Mouse (Mus musculus) splenic B cell, adult 2 months (primary cell): ENCODE data around the gene E330017A01Rik.

Source experiments
- DNase-seq: peaks from one replicate; pipeline ENCODE4 v3.0.0-alpha.2; 2011; ENCODE audit warnings: low read depth, low spot score
- H3K27me3 ChIP-seq: 2 replicates; pipeline ENCODE4 v1.6.1; 2012; ENCODE audit warnings: mild to moderate bottlenecking, low read length, moderate library complexity, mixed read lengths; ENCODE audit not compliant: control insufficient read depth, poor library complexity, insufficient read depth, severe bottlenecking
- H3K36me3 ChIP-seq: 2 replicates; pipeline ENCODE4 v1.6.1; 2012; ENCODE audit warnings: mild to moderate bottlenecking, low read length, moderate library complexity, mixed read lengths; ENCODE audit not compliant: control insufficient read depth, poor library complexity, insufficient read depth, severe bottlenecking

The E330017A01Rik gene

GRCm38 (mm10) chr16:58635866-58636265 is 2.7 kb downstream of the E330017A01Rik start:
- DNase-seq: no peak
- Histone ChIP-seq H3K27me3 (no peaks in the 10 kb centered on the region), H3K36me3 (no peaks in the 10 kb centered on the region)

DNA sequence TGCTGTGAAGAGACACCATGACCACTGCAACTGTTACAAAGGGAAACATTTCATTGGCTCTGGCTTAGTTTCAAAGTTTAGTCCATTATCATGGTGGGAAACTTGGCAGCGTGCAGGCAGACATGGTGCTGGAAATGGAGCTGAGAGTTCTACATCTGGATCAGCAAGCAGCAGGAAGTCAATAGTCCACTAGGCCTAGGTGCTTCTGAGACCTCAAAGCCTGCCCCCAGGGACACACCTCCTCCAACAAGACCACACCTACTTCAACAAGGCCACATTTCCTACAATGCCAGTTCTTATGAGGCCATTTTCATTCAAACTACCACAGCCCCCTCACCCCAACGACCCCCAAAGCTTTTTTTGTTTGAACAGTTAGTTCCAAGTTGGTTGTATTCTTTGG is 8.8 kb downstream of the E330017A01Rik start:
- Histone ChIP-seq H3K27me3 (no peaks in the 10 kb centered on the region), H3K36me3 (no peaks in the 10 kb centered on the region)
- DNase-seq: no peak

DNA sequence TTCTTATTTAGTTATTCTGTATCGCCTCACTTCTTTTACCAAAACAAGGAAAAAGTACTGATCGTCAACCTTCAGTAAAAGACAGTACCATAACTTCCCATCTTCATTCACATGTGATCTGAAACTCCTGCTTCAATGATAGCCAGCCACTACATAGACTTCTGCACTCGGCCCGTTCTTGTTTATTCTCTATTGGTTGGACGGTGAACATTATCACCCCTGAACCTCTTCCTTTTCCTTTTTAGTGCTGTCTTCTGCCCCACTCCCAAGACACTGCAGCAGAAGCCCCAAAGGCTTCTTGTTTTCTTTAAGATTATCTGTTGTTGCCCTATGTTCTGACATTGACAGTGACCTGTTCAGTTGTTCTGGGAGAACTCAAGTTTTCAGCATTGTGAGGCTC is 9.6 kb downstream of the E330017A01Rik start:
- DNase-seq: no peak
- H3K36me3 ChIP-seq: no peaks in the 10 kb centered on the region
- H3K27me3 ChIP-seq: no peaks in the 10 kb centered on the region

GRCm38 (mm10) chr16:58628336-58628680 is 10.2 kb downstream of the E330017A01Rik start:
- Histone ChIP-seq H3K36me3 (no peaks in the 10 kb centered on the region), H3K27me3 (no peaks in the 10 kb centered on the region)
- no peak for DNase-seq

DNA sequence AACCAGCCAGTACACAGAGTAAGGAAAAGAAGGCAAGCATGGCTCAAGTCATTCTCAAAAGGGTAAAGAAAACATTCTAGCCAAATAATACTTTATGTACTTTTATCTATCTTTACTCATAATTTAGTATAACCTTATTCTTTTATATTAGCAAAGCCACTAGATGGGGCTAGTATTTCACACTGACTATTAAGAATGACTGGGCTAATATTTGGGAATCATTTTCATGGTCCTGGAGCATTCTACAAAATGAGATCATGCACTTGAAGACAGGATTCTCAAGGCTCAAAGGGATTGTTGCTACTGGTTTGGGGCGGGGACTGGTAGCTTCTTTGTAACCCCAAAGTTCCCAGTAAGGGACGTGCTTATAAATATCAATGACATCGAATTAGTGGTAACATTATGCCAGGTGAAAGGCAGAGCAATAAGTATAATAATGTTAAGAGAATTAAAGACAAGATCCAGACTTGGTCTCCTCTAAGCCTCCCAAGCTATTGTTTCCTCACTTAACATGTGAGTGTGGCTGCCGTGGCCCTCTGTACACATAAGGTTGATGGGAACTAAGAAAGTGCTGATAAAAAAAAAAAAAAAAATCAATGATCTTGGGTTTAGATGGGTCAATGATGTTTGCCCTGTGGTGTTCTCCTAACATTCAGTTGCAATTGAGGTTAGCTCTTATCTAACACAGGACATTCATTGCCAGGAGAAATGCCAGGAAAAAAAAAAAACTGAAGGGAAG is 10.8 kb downstream of the E330017A01Rik start:
- DNase-seq: no peak
- Histone ChIP-seq H3K36me3 (no peaks in the 10 kb centered on the region), H3K27me3 (no peaks in the 10 kb centered on the region)

- Histone ChIP-seq H3K36me3 (no peaks in the 10 kb centered on the region), H3K27me3 (no peaks in the 10 kb centered on the region)
- DNase-seq: peak; percentile 66
These were observed 14.6 kb downstream of the E330017A01Rik start for GRCm38 (mm10) chr16:58623944-58624343.

DNA sequence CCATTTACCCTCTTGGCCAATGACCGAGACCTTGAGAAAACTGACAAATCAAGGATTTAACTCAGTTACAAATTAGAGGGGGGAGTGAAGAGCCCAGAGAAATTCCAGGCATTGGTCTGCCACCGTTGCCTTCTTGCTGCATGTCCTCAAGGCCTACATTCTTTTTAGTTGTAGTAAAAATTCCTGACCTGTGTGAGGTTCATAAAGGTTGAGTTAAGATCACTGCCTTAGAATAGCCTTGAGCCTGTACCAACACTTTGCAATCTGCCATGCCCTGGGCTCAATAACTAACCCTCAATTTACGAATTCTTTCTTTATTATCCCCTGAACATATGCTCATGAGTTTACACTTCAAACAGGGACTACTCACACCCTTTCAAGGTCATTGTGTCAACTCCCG is 15.4 kb downstream of the E330017A01Rik start:
- Histone ChIP-seq H3K36me3 (no peaks in the 10 kb centered on the region), H3K27me3 (no peaks in the 10 kb centered on the region)
- no peak for DNase-seq

GRCm38 (mm10) chr16:58622377-58622776 is 16.2 kb downstream of the E330017A01Rik start:
- no peaks in the 10 kb centered on the region for H3K27me3 ChIP-seq
- DNase-seq: no peak
- H3K36me3 ChIP-seq: no peaks in the 10 kb centered on the region

GRCm38 (mm10) chr16:58617346-58617745 is 21.2 kb downstream of the E330017A01Rik start:
- H3K36me3 ChIP-seq: no peaks in the 10 kb centered on the region
- H3K27me3 ChIP-seq: no peaks in the 10 kb centered on the region
- DNase-seq: no peak

- DNase-seq: no peak
These were observed 21.7 kb downstream of the E330017A01Rik start, which contains the start of gene Gm813 for GRCm38 (mm10) chr16:58616878-58617277. Gm813 (minus strand) TSS chr16:58616978.

DNA sequence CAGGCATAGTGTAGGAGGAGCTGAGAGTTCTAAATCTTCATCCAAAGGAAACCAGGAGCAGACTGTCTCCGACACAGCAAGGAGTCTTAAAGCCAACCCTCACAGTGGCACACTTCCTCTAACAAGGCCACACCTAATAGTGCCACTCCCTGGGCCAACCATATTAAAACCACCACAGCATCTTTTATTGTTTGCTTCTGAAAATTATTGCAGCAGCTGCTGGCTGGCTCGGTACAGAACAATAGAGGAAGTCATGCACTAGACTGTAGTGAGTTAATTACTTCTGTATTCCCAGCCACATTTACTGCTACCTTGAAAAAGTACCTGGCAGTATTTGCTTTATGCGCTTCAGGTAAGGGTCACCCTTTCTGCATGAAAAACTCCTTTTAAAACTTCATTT is 25.6 kb downstream of the E330017A01Rik start:
- H3K36me3 ChIP-seq: no peaks in the 10 kb centered on the region
- H3K27me3 ChIP-seq: no peaks in the 10 kb centered on the region
- DNase-seq: peak; percentile 6

More at GRCm38 (mm10) chr16:58616878-58617277, 21.7 kb downstream of the E330017A01Rik start, which contains the start of gene Gm813:
- Histone ChIP-seq H3K36me3 (no peaks in the 10 kb centered on the region), H3K27me3 (no peaks in the 10 kb centered on the region)

GRCm38 (mm10) chr16:58607101-58607500 is 31.4 kb downstream of the E330017A01Rik start:
- Histone ChIP-seq H3K27me3 (no peaks in the 10 kb centered on the region), H3K36me3 (no peaks in the 10 kb centered on the region)
- no peak for DNase-seq

DNA sequence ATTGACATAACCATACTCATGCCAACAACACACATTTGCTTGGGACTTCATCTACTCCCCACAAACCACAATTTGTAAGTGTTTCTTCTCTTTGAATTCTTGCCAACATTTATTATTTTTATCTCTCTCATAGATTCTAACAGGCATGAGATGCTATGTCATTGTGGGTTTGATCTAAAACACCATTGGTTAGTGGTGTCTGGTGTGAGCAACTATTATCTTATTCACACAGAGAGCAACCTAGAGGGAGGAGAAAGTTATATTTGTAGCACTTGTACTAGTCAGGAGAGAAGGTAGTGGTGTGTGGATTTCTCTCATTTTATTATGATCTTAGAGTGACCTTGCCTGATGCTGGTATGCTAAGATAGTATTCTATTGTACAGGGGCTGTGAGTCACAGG is 33.9 kb downstream of the E330017A01Rik start:
- H3K27me3 ChIP-seq: no peaks in the 10 kb centered on the region
- DNase-seq: no peak
- H3K36me3 ChIP-seq: no peaks in the 10 kb centered on the region

DNA sequence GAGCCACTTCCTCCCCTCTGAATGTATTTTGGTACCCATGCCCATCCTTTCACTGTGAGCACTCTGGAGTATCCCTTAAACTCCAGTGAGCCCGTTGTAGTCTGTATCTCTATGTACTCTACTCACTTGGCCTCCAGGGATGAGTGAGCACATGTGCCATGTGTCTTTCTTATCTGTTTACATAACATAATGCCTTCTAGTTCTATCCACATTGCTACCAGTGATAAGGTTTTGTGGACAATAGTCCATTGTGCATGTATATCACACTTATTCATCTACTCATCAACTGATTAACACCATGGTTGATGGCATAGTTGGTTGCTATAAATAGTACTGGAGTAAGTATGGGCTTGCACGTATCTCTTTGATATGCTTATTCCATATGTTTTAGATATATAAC is 34.7 kb downstream of the E330017A01Rik start:
- Histone ChIP-seq H3K36me3 (no peaks in the 10 kb centered on the region), H3K27me3 (no peaks in the 10 kb centered on the region)
- no peak for DNase-seq

GRCm38 (mm10) chr16:58600846-58601245 is 37.7 kb downstream of the E330017A01Rik start:
- no peaks in the 10 kb centered on the region for H3K36me3 ChIP-seq
- no peaks in the 10 kb centered on the region for H3K27me3 ChIP-seq
- no peak for DNase-seq

DNA sequence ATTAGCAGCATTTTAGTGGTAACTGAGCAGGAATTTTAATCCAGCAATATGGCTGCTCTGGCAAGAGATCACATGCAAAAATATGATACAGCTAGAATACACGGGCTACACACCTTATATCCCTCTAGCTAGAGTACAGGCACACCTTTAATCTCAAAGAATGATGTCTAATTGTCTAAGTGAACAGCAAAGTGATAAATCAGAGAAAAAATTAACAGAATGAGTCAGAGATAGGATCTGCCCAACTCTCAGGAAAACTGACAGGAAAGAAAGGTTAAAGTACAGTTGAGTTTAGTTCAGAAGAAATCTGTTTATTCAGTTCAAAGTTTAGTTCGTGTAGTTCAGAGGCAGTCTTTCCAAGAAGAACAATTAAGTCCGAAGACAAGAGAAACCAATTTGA is 47.2 kb downstream of the E330017A01Rik start:
- DNase-seq: no peak
- Histone ChIP-seq H3K27me3 (no peaks in the 10 kb centered on the region), H3K36me3 (no peaks in the 10 kb centered on the region)
